Mouse (Mus musculus) limb, embryonic 14.5 days (tissue): ENCODE data around the gene Crbn. TPM values are rescaled to one million over a fixed set of nuclear protein-coding genes. Genes with fewer than 3 reads are reported as not detected.

ENCODE experiments used
- ATAC-seq: fragments of 200-750 bp; cut with Nextera tagmentation; 2 replicates; pipeline ENCODE4 v1.8.0; 2017; ENCODE audit warnings: low read depth, moderate number of reproducible peaks, moderate TSS enrichment; ENCODE audit not compliant: low FRiP score
- DNase-seq: peaks from one replicate; pipeline ENCODE4 v3.0.0-alpha.2; 2015; ENCODE audit warnings: low spot score
- H3K27ac ChIP-seq: fragments of 300-500 bp; sonication (generic); replicated peaks from 2 replicates; pipeline ENCODE4 v1.5.1; 2014; ENCODE audit warnings: low read depth, mild to moderate bottlenecking, low read length, moderate library complexity, mixed read lengths
- H3K27me3 ChIP-seq: fragments of 300-500 bp; sonication (generic); 2 replicates; pipeline ENCODE4 v1.6.1; 2014; ENCODE audit warnings: low read length, mixed read lengths; ENCODE audit not compliant: control insufficient read depth, insufficient read depth
- H3K36me3 ChIP-seq: fragments of 300-500 bp; sonication (generic); 2 replicates; pipeline ENCODE4 v1.6.1; 2014; ENCODE audit warnings: mild to moderate bottlenecking, low read length, moderate library complexity, mixed read lengths; ENCODE audit not compliant: control insufficient read depth, insufficient read depth
- H3K4me1 ChIP-seq: fragments of 300-500 bp; sonication (generic); 2 replicates; pipeline ENCODE4 v1.6.1; 2014; ENCODE audit warnings: antibody characterized with exemption, low read length, mixed read lengths; ENCODE audit not compliant: control insufficient read depth, insufficient read depth
- H3K4me2 ChIP-seq: fragments of 300-500 bp; sonication (generic); replicated peaks from 2 replicates; pipeline ENCODE4 v1.6.1; 2014; ENCODE audit warnings: low read depth, mild to moderate bottlenecking, low read length, moderate library complexity; ENCODE audit not compliant: severe bottlenecking
- H3K4me3 ChIP-seq: fragments of 300-500 bp; sonication (generic); replicated peaks from 2 replicates; pipeline ENCODE4 v1.5.1; 2014; ENCODE audit warnings: low read length
- H3K9ac ChIP-seq: fragments of 300-500 bp; sonication (generic); 2 replicates; pipeline ENCODE4 v1.6.1; 2014; ENCODE audit warnings: mild to moderate bottlenecking, low read depth, low read length, moderate library complexity; ENCODE audit not compliant: severe bottlenecking
- H3K9me3 ChIP-seq: fragments of 300-500 bp; sonication (generic); 2 replicates; pipeline ENCODE4 v1.6.1; 2016; ENCODE audit warnings: low read length; ENCODE audit not compliant: control insufficient read depth
- POLR2A ChIP-seq: fragments of 200-500 bp; IDR thresholded peaks from 2 replicates; pipeline ENCODE4 v1.8.0; 2012; ENCODE audit warnings: inconsistent platforms, mild to moderate bottlenecking, moderate library complexity, borderline replicate concordance; ENCODE audit not compliant: insufficient read depth, insufficient read length; ENCODE audit errors: extremely low read depth
- WGBS: fragments of 180-500 bp; shearing (Covaris S2); extraction: QIAGEN DNeasy Blood & Tissue Kit; methylation state at CpG from one replicate; pipeline ENCODE4 v1.1.7; 2014; 5-methylcytosine and 5-hydroxymethylcytosine counted together
- polyA plus RNA-seq, 2 experiments: library from polyadenylated mRNA; depleted of rRNA in 1 of 2; stranded (reverse) in 1 of 2; unstranded in 1 of 2; fragments of >200 nt; fragmentation: Nextera tagmentation in 1 of 2; extraction: Ambion mirVana in 1 of 2; gene quantifications; 2 replicates each; pipeline versions ENCODE4 v1.2.1 to v1.2.3; 2012 to 2014

Gene Crbn
- polyA plus RNA-seq (2012; rRNA removed) (16.9 and 22.4 TPM in 2 replicates), polyA plus RNA-seq (2014; fragmentation: Nextera tagmentation; extraction: Ambion mirVana) (44.3 and 46.3 TPM in 2 replicates)

- Histone ChIP-seq H3K4me2 (peak within 1 kb of the TSS; percentile 90), H3K27me3 (no peaks in the 10 kb centered on the region), H3K9me3 (no peaks in the 10 kb centered on the region), H3K36me3 (peaks cover 11% of the 10 kb centered on the region), H3K27ac (no peak within 1 kb of the TSS), H3K4me3 (peak within 1 kb of the TSS; percentile 80), H3K4me1 (peaks cover 11% of the 10 kb centered on the region; the same call in 1 of the 2 replicates), H3K9ac (peak within 1 kb of the TSS; percentile 80)
- 2% methylated on average over 53 of the region's 57 CpGs for WGBS
- peak; percentile 94 for ATAC-seq
- peak; percentile 70 for DNase-seq
- no peak for TF ChIP-seq POLR2A
These were observed at the start of gene Crbn for GRCm38 (mm10) chr6:106799333-106800226. Crbn (minus strand) TSS chr6:106800077.

- TF ChIP-seq POLR2A, result no peak
- no peak overlapping the region for H3K9ac ChIP-seq
- WGBS, result 46% methylated on average over 1 of the region's 1 CpGs
- 0 out of 2 replicates have a peak, but pooled peaks cover 5% of the 10 kb centered on the region for H3K4me1 ChIP-seq
- ATAC-seq (no peak), DNase-seq (no peak)
- no peaks in the 10 kb centered on the region for H3K27me3 ChIP-seq
- no peaks in the 10 kb centered on the region for H3K36me3 ChIP-seq
- H3K27ac ChIP-seq, result no peak overlapping the region
- no peak overlapping the region for H3K4me3 ChIP-seq
- H3K9me3 ChIP-seq, result no peaks in the 10 kb centered on the region
- H3K4me2 ChIP-seq, result no peak overlapping the region
These were observed 40.3 kb upstream of the Crbn start for GRCm38 (mm10) chr6:106840181-106840580.

- WGBS, result 28% methylated on average over 3 of the region's 3 CpGs
- H3K27ac ChIP-seq, result no peak overlapping the region
- H3K4me3 ChIP-seq, result no peak overlapping the region
- TF ChIP-seq POLR2A, result no peak
- H3K9me3 ChIP-seq, result no peaks in the 10 kb centered on the region
- ATAC-seq (peak; percentile 26; the same call in 1 of the 2 replicates), DNase-seq (peak; percentile 22)
- no peaks in the 10 kb centered on the region for H3K27me3 ChIP-seq
- no peak overlapping the region for H3K4me2 ChIP-seq
- no peaks in the 10 kb centered on the region for H3K36me3 ChIP-seq
- H3K4me1 ChIP-seq, result 0 out of 2 replicates have a peak, but pooled peaks cover 5% of the 10 kb centered on the region
- no peak overlapping the region for H3K9ac ChIP-seq
These were observed 38.2 kb upstream of the Crbn start for GRCm38 (mm10) chr6:106838053-106838452.

- Histone ChIP-seq H3K4me2 (no peak overlapping the region), H3K27ac (no peak overlapping the region), H3K36me3 (no peaks in the 10 kb centered on the region), H3K4me3 (no peak overlapping the region), H3K4me1 (0 out of 2 replicates have a peak, but pooled peaks cover 5% of the 10 kb centered on the region), H3K9me3 (no peaks in the 10 kb centered on the region), H3K9ac (no peak overlapping the region), H3K27me3 (no peaks in the 10 kb centered on the region)
- no peak for ATAC-seq
- WGBS, result 67% methylated on average over 2 of the region's 2 CpGs
- DNase-seq, result no peak
- TF ChIP-seq POLR2A, result no peak
These were observed 35.4 kb upstream of the Crbn start for GRCm38 (mm10) chr6:106835316-106835715.

- no peak for TF ChIP-seq POLR2A
- DNase-seq (peak; percentile 43), ATAC-seq (no peak)
- Histone ChIP-seq H3K9ac (no peak overlapping the region), H3K9me3 (no peaks in the 10 kb centered on the region), H3K4me1 (no peaks in the 10 kb centered on the region), H3K4me3 (no peak overlapping the region), H3K27ac (no peak overlapping the region), H3K36me3 (no peaks in the 10 kb centered on the region), H3K27me3 (no peaks in the 10 kb centered on the region), H3K4me2 (no peak overlapping the region)
- whole genome bisulfite sequencing, result 38% methylated on average over 1 of the region's 1 CpGs
These were observed 22.5 kb upstream of the Crbn start for GRCm38 (mm10) chr6:106822329-106822728.
